In the genomic region with DNA sequence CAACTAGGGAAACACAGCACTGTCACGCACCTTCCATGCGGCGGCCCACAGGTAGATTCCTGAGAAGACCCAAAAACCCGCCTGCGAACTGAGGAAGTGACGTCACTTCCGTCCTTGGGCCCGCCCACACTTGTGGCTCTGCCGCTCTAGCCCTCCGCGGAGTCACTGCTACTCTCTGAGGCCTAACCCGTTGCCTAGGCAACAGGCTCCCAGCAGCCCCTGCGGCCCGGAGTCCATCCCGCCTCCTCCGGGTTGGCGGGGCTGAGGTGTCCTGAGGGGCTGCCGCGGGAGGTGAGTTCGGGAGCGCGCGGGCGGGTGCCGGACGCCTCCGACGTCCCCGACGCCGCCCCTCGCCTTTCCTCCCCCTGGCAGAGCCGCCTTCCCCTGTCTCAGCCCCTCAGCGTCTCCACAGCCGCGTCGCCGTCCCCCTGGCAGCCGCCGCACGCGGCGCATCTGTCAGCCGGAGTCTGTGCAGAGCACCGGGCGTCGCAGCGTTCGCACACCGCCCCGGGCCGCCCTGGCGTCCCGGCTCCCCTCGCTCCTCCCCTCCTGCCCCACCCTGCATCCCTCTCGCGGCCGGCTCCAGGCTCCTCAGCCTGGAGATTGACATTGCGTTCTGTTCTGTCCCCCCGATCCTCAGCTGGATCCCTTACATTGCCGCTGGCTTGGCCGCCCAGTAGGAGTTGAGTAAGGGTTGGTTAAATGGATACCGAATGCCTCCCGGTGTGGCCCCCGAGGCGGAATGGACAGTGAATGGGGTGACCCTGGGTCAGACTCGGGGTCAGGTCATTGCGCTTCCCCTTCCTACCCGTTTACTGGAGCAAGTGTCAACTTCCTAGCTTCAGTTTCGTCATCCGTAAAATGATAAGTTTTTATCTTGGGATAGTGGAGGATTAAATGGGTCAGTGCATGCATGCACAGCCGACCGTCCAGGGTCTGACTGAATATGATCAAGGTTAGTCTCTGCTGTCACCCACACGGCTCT, we compare ENCODE assay signal across 8 mouse cellular contexts. TPM values are rescaled to one million over a fixed set of nuclear protein-coding genes. Genes with fewer than 3 reads are reported as not detected.
DNase-seq lines count a peak whose midpoint lies in the region; ATAC-seq and TF ChIP-seq lines count a peak whose summit lies in the region.

A gene (minus strand): TSS at position 110 of the 985 bp plus-strand sequence.
A gene (plus strand): TSS at position 229 of the 985 bp plus-strand sequence.

- no peak; the same call in 1 of the 2 replicates for TF ChIP-seq CTCF in lung, postnatal 0 days (IDR thresholded peaks at IDR 0.05)

- H3K9ac ChIP-seq in lung, postnatal 0 days (replicated peaks; ENCODE audit: low read depth) = peak within 1 kb of the TSS; percentile 45

- peak; percentile 95 for DNase-seq in MN1 (ENCODE audit: low spot score)
- peak; percentile 98 for DNase-seq in cerebellum, adult 9-10 months
- DNase-seq in hindbrain, embryonic 10.5 days (ENCODE audit: low spot score) = peak; percentile 97
- peak; percentile 99 for DNase-seq in layer of hippocampus, adult 9-11 months
- DNase-seq in lung, postnatal 0 days (ENCODE audit: low spot score) = peak; percentile 99
- DNase-seq in ovary, postnatal 14 days (ENCODE audit: low spot score) = peak; percentile 86
- DNase-seq in thymus, postnatal 14 days = peak; percentile 97

- no peaks in the 10 kb centered on the region for H3K9me3 ChIP-seq in hindbrain, embryonic 10.5 days
- H3K9me3 ChIP-seq in lung, postnatal 0 days (ENCODE audit: low read length) = no peaks in the 10 kb centered on the region

- ATAC-seq in frontal cortex, adult (ENCODE audit: low TSS enrichment) = peak; percentile 95
- peak; percentile 99 for ATAC-seq in lung, postnatal 0 days

- no peaks in the 10 kb centered on the region for H3K27me3 ChIP-seq in hindbrain, embryonic 10.5 days (ENCODE audit: insufficient read depth, poor library complexity, severe bottlenecking)
- H3K27me3 ChIP-seq in lung, postnatal 0 days (replicated peaks; ENCODE audit: insufficient read depth, low read length) = no peaks in the 10 kb centered on the region

- TF ChIP-seq EP300 in lung, postnatal 0 days (IDR thresholded peaks at IDR 0.05) = no peak

- H3K36me3 ChIP-seq in hindbrain, embryonic 10.5 days = peaks cover 4% of the 10 kb centered on the region; the same call in 1 of the 2 replicates
- no peaks in the 10 kb centered on the region for H3K36me3 ChIP-seq in lung, postnatal 0 days (ENCODE audit: insufficient read depth, low read length)

- H3K27ac ChIP-seq in hindbrain, embryonic 10.5 days = peak within 1 kb of the TSS; percentile 95
- H3K27ac ChIP-seq in lung, postnatal 0 days (ENCODE audit: low read length) = peak within 1 kb of the TSS; percentile 70

- WGBS in hindbrain, embryonic 10.5 days = 1% methylated on average over 74 of the region's 74 CpGs
- WGBS in lung, postnatal 0 days = under 1% methylated on average over 60 of the region's 74 CpGs

- H3K4me3 ChIP-seq in hindbrain, embryonic 10.5 days = peak within 1 kb of the TSS; percentile 95
- peak within 1 kb of the TSS; percentile 78 for H3K4me3 ChIP-seq in lung, postnatal 0 days (ENCODE audit: low read depth, low read length)

- peak within 1 kb of the TSS; percentile 93 for H3K4me2 ChIP-seq in lung, postnatal 0 days (replicated peaks; ENCODE audit: low read depth, low read length)

- peaks cover 29% of the 10 kb centered on the region for H3K4me1 ChIP-seq in hindbrain, embryonic 10.5 days (replicated peaks)
- peaks cover 5% of the 10 kb centered on the region; the same call in 1 of the 2 replicates for H3K4me1 ChIP-seq in lung, postnatal 0 days (ENCODE audit: insufficient read depth, low read depth, low read length)

RNA-seq across cellular contexts. Expression of the first gene that starts in this region (rescaled TPM):
- 82.0 and 92.8 TPM in 2 replicates for polyA plus RNA-seq in hindbrain, embryonic 10.5 days (2016; fragmentation: Nextera tagmentation; extraction: Ambion mirVana)
- 33.8 and 43.4 TPM in 2 replicates for polyA plus RNA-seq in lung, postnatal 0 days (2015; fragmentation: Nextera tagmentation; extraction: Ambion mirVana)

RNA-seq across cellular contexts. Expression of the second gene that starts in this region (rescaled TPM):
- 6.5 and 7.0 TPM in 2 replicates for polyA plus RNA-seq in hindbrain, embryonic 10.5 days (2016; fragmentation: Nextera tagmentation; extraction: Ambion mirVana)
- polyA plus RNA-seq in lung, postnatal 0 days (2015; fragmentation: Nextera tagmentation; extraction: Ambion mirVana) = 1.7 and 1.9 TPM in 2 replicates

Comparison
In these comparisons a context has a peak if more than half of its experiments do, and no peak if none do; other contexts are left out.
1. Peak in every context shown above with its lines: DNase-seq, ATAC-seq, H3K4me3 ChIP-seq and H3K27ac ChIP-seq.